Mouse (Mus musculus) left cerebral cortex, postnatal 25 days (tissue): ENCODE results near the gene Akap13. TPM values are rescaled to one million over a fixed set of nuclear protein-coding genes. Genes with fewer than 3 reads are reported as not detected.

Experiments used
- DNase-seq, 2 experiments: peaks; one replicate each; pipeline ENCODE4 v3.0.0; 2022; ENCODE audit warnings: low spot score in 2 of 2, mixed read lengths in 1 of 2
- intact Hi-C: fragments of 180-260 bp; cut with DNase I; formaldehyde crosslinking; loops from one replicate; pipeline ENCODE4 v1.15.1; 2025
- total RNA-seq, 2 experiments: library from RNA; stranded (reverse); gene quantifications; 2 replicates each; pipeline ENCODE4 v1.2.3; 2021

Akap13 gene
- total RNA-seq, 2 experiments from 2014 or later: 23.1 to 24.3 TPM

DNA sequence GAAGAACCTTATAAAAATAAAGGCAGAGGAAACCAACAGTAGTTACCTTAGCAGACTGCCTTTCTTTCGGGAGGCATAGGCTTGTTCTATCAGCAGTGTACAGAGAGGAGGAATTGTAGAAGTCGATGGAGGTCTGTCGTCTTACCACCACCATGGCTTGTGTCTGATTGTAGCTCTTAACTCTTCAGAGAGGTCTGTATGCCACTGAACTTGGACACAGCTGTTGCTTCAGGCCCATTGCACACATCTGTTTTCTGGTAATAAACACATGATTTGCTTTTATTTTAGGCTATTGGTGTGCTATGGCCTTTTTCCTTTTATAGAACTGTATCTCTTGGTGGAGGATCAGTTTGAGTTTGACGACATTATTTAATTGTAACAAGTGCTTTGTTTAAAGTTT lies 51.3 kb downstream of the Akap13 start:
- DNase-seq: no peak
- intact Hi-C loops: no loop called here

DNA sequence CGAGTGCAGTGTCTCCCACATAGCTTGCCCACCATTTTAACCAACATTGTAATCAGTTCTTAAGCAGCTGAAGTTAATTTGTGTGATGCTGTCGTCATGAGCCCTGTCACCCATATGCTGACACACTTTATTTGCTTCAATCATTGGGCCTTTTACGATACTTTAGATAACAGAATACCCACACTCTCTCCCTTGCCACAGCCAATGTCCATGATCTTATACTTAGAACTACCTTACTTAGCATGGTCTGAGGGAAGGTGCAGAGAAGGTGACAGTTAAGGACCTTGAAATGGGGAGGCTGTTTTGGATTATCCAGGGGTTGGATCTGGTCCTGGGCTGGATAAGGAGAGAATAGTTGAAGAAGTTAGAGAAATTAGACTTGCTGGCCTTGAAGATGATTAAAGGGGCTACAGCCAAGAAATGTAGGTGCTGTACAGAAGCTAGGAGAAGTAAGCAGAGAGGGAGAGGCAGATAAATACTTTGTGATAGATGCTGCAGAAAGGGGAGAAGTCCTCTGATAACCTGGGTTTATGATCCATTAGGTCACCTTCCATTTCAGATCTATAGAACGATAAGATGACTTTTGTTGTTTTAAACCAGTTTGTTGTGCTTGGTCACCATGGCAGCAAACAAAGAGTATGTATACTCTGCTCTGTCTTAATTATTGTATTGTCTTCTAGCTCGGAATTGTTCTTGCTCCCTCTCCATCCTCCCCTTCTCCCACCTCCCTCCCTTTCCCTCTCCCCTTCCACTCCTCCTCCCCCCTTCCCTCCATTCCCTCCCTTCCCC lies 53.9 kb downstream of the Akap13 start:
- no peak for DNase-seq
- intact Hi-C loops: no loop called here

DNA sequence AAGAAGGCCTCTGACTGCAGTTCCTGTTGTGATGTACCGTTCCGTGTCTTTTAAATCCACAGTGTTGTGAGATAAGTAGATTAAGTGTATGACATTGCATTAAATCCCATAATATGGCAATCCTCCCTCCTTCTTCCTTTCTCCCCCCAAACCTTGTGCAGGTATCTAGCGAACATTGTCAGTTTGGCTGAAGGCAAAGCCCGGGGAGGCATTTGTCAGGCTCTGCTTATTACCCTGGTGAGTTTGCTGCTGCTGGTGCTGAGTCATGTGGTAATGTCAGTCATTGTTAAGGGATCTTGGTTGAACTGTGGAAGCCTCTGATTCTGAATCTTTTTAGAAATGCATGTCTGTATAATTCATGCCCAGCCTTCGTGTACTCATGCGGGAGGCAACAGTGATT lies 60.1 kb downstream of the Akap13 start:
- no peak for DNase-seq
- intact Hi-C loops: no loop called here

DNA sequence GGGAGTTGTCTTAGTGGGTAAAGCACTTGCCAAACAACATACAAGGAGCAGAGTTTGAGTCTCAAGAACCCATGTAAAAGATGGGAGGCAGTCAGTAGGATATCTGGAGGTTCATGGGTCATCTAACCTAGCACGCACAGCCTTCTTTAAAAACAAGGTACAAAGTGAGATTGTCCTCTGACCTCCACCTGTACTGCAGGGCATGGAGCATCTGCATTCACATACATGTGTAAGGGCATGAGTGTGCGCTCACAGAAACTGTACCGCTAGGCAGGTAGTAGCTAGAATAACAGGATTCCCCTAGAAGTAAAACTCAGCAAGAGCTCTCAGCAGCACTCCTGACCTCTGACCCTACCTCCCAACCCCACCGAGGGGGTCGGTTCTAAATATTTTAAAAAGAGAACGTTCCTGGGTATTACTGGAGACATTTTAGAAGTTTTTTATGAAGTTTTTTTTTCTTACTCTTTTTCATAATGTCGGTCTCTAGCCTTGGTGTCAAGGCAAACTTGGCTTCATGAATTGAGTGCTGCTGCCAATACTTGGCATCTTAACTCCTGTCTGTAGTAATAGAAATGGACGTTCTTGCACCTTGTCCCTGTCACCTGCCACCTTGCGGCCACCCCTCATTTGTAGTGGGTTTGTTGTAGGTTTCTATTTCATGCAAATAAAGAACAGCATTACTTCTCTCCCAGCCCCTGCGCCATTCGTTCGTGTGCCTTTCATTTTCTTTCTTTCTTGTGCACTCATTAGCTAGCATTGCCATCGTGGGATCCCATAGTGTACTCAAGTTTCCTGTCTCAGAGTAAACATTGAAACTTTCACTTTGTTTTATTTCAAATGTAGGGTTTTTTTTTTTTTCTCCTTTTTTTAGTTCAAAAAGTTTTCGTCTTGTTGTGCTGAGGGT lies 61.6 kb downstream of the Akap13 start:
- no peak for DNase-seq
- intact Hi-C loops: no loop called here

DNA sequence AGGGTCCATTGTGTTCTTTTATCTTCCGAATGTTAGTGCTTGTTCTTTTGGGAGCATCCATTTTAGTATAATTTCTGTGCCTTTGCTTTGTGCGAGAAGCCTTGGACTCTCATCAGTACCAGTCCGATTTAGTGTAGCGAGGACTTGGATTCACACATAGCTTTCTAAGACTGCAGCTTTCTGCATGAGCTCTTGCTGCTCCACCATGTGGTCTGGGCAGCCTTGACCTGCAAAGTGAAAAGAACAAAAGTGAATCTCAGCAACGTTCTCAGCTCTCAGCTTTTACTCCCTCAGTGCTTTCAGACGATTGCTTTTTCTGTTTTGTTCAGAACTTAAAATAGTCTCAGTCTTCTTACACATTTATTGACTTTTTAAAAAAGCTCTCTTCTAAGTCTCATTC lies 65.2 kb downstream of the Akap13 start:
- no peak for DNase-seq
- intact Hi-C loops: no loop called here

DNA sequence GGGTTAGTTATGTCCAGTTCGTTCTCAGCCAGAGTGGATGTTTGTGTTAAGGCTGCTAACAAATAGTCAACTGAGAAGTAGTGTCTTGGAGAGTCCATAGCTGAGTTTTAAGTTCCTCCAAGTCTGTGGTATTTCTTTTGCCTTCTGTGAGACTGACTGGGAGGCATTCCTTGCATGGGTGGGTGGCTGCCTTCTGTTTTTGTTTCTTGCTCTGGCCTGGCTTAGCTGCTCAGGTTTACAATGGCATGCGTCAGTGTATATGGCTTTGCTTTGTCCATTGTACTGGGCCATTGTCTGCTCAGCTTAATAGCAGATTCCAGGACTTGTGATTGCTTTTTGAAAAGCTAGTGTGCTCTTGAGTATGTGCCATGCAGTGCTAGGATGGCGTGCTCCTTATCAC lies 65.9 kb downstream of the Akap13 start:
- DNase-seq: peak in 1 of 2 experiments; percentile 17
- intact Hi-C loops: no loop called here

DNA sequence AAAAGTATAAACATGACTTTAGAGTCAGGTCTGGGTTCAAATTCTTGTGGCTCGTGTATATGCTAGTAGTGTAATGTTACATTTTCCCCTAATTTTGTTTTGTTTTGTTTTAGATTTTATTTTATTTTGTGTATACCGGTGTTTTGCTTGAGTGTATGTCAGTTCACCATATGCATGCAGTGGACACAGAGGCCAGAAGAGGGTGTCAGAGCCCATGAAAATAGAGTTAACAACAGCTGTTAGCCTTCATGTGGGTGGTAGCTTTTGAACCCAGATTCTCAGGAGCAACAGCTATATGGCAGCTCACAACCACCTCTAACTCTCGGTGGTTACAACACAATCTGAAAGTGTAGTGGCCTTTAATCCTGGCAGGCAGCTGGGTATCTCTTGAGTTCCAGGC lies 66.9 kb downstream of the Akap13 start:
- intact Hi-C loops: no loop called here
- no peak for DNase-seq

DNA sequence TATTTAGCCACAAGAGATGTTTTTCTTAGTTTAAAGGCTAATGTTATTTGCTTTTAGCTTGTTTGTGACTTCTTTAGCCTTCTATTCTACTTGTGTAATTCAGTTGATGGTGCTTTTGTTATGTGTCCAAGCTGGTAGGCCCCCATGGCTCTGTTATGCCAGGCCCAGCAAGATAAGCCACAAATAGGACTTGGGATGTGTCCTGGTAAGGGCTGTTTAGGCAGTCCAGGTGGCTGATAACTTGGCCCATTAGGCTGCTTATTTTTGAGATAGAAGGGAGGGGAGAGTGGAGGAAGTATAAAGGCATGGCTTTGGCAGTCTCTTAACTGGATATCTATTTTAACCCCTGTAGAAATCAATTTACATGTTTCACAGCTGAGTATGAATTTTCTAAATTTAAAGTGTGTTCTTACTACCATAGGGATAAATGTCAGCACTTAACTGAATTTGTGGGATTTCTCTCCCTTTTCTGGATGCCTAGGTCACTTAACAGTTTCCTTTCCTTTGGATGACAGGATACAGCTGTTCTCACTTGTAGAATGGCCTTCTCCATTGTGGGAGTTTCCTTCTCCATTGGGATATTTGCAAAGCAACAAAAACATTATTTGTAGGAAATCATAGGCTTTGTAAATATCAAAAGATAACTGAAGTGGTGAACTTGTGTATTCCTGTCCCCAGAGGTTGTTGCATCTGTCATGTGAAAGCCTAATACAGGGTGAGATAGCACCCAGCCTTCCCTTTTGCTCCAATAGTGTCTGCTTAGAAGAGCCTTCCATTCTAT lies 69.6 kb downstream of the Akap13 start:
- DNase-seq: no peak
- intact Hi-C loops: no loop called here

DNA sequence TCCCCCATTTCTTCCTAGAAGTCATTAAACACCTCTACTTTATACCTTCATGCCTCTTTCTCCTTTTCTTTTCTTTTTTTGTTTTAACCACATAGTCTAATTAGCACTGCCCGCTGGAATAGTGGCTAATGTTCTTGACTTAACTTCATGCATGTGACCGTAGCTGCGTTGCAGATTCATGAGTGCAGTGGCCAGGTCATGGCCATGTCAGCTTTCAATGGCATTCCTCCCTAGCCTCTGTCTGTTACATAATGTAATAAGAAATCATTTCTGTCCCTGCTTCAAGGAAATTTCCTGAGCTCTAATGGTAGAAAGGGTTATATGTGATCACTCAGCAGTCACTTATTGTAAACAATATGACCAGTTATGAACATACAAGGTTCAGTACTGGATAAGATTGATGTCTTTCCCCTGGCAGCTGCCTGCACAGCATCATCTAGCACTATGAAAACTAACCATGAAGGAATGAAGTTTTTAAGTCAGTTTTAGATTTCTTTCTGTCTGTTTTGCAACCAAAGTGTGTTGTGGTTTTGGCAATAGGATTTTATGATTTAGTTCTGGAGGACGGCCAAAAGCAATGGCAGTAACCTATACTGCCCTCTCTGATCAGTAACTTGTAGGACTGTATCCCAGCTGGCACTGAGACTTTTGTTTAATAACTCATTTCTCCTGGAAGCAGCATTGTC lies 70.5 kb downstream of the Akap13 start:
- DNase-seq: no peak
- intact Hi-C loops: no loop called here

DNA sequence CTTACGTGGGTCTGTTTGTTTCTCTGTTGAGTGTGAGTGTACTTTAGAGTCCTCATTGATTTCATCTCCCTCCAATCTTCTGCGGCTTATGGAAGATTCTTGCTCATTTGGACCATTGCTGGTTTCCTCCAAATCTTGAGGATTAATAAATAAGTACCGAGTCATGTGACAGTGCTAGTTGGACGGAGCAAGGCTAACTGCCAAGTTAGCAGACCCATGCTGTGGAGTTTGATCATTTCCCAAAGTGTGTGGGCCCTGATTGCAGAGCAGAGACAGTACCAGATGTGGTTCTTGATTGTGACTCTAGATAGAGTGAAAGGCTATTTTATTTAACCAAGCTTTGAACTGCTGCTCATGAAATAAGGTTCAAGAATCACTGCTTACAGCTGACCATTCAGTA lies 73.4 kb downstream of the Akap13 start:
- intact Hi-C loops: no loop called here
- no peak for DNase-seq

DNA sequence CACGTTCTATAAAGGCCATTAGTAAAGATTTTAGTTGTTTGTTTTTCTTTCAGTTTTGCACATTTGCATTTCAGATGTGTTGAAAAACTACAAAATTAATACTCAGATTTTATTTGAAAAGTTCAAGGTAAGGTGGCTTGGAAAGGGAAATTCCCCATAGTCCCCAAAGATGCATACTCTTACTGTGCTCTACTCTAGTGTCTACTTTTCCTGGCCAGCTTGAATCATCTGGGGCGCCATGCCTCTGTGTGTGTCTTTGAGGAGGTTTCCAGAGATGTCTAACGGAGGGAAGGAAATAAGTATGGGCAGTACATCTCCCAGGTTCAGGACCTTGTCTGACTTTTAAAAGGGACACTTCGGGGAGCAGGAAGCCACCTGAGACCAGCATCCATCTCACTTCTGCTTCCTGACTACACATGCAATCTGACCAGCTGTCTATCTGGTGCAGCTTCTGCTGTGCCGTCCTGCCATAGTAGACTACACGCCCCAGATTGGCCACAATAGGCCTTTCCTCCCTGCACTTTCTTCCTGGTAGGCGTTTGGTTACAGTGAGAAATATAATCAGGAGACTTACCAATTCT lies 74.6 kb downstream of the Akap13 start:
- intact Hi-C loops: no loop called here
- no peak for DNase-seq

DNA sequence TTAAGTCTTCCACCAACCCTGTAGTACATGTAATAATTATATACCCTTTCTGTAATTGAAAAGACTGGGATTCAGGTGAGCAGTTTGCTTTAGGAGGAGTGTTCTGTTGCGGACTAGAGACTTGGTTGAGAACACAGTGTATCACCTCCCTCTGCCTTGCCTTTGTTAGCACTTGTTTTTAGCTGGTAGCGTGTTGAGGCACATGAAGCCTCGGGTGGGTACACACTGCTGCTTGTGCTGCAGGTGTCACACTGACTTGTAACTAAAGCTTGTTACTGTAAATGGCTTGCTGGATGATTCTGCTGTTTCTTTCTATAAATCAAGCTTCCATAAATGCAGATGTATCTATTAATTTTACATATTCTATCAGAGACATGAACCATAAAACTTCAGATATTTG lies 75.3 kb downstream of the Akap13 start:
- intact Hi-C loops: no loop called here
- no peak for DNase-seq

DNA sequence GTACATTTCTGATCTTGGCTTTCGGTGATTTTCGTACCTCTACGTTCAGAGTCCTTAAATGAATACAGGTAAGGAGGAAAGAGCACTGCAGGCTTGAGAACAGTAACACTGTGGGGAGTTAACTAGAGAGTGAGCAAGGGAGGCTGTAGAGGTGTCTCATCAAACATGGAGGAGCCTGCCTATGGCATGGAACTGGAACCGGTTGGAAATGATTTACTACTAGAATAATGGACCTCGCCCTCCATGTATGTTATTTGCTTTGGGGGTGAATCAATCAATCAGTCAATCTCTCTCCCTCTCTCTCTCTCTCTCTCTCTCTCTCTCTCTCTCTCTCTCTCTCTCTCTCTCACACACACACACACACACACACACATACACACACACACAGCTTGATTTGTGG lies 77.7 kb downstream of the Akap13 start:
- intact Hi-C loops: no loop called here
- no peak for DNase-seq

DNA sequence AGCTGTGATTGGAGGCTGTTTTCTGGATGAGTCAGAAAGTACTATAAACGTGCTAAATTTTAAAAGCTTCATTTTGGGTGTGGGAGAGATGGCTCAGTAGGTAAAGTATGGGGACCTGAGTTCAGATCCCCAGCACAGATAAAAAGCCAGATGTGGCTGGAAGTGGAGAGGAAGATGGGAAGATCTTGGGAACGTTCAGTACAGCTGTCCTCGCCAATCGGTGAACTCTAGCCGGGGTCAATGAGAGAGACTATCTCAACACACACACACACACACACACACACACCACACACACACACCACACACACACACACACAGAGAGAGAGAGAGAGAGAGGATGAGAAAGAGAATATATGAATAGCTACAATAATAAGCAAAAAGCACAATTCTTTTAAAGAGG lies 81.0 kb downstream of the Akap13 start:
- DNase-seq: no peak
- intact Hi-C loops: no loop called here

DNA sequence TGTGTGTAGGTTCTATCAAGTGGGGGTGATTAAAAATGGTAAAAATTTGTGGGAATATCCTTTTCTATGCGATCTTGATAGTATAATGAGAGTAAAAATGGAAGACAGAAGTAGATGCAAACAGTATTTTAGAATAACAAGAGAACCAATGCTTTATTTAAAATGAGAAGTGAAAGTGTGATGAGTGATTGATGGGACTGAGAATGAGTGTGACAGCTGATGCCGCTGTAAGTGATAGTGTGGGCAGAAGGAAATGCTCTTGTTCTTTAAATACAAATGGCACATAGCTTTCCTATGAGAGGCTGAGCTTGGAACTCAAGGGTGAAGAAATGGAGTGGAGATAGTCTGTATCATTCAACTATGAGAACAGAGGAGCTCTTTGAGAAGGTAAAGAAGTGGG lies 82.2 kb downstream of the Akap13 start:
- intact Hi-C loops: no loop called here

DNA sequence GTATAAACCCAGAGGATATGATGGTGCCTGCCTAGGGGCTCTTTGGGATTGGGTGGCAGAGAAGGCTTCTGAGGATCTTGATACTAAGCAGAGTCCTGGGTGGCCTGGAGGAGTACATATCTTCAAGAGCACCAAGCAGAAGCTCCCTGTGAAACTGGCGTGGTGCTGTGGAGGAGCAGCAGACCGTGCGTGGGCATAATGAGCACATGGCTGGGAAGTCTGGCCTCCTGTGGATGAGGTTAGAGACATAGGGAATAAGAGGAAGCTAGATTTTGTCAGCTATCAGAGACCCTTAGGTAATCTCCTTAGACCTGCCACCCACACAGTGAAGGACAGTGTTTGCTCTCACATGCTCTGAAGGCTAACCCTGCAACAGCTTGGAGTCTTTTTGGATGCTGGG lies 83.2 kb downstream of the Akap13 start:
- DNase-seq: no peak
- intact Hi-C loops: no loop called here

More for the DNA sequence above, 82.2 kb downstream of the Akap13 start:
- no peak for DNase-seq

DNA sequence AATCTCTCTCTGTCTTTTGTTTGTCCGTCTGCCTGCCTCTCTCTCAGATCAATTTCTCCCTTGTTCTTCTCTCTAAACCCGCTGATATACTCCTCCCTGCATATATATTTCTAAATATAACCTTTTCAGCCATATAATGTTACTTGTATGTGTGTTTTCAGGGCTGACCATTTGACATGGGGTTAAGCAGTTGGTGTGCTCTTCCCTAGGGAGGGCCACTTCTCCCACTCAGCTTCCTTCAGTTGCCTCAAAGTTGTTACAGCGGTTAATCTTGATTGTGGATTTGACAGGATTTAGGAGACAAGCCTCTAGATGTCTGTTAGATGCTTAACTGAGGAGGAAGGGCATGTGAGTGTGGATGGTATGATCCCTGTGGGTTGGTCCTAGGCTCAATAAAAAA lies 83.8 kb downstream of the Akap13 start:
- DNase-seq: no peak
- intact Hi-C loops: no loop called here

DNA sequence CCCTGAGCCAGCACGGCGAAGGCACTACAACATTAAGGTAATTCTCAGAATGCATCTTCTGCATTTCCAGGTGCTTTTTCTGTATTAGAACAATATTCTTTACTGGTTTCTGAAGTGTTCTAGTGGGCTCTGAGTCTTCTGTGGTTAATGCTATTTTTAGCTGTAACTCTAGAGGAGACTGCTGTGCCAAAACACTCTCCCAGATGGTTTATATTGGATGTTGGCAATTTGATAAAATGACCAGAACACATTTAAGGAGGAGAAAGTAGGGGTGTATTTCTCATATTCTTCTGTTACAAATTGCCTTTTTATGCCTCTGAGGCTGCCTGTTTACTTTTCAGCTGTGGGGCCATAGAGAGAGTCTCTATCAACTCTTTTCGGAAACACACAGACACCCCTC lies 94.5 kb downstream of the Akap13 start:
- DNase-seq: no peak
- intact Hi-C loops: no loop called here

DNA sequence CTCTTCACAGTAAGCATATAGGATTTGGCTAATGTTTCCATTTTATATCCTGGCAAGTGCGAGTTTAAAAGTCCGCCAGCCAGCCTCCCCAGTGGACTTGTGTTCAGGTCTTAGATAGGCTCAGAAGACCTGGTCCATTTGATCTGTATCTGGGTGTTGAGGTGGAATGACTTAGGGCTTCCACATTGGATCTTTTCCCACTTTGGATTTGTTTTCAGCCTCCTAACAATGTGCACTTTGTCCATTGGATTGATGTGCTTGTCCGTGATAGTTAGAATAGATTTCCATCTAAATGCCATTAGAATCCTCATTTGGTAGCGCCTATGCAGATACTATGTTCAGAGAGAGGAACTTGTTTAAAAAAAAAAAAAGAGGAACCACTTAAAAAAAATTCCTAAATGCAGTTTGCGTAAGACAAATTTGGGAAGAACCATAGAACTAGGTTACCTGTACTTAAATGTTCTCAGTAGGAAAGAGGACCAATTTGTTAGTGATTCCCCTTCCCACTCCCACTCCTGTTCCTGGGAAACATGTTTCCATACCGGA lies 95.5 kb downstream of the Akap13 start:
- no peak for DNase-seq
- intact Hi-C loops: no loop called here
